Mouse (Mus musculus): Measurements from ENCODE around the gene Gpcpd1.

Gpcpd1 gene

DNA sequence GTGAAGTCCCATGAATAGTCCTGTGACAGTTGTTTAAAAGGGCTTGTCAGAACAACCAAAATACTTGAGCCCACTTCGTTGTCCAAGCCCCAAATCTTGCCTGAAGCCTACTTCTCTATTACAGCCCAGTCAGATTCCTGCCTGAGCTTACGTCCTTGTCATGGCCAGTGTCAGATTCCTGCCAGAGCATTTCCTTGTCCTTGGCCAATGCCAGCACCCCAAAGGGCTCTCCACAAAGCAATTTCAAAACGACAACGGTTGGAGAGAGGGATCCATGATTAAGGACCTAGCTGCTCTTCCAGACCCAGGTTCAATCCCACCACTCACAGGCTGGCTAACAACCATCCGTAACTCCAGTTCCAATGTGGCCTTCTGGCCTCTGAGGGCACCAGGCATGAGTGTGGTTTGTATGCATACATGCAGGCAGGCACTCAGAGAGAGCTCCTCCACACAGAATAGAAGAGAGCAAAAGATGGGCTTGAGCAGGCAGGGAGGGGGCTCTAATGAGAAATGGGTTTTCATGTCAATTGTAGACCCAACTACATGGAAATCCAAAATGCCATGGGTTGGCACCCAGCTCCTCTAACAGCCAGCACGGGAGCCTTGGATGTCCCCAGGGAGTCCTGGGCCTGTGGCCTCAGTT lies 70.2 kb downstream of the Gpcpd1 start:
- DNase-seq (ENCODE audit: low spot score in 2 of 2), result no peak

GRCm38 (mm10) chr2:132516130-132517030 lies 71.1 kb downstream of the Gpcpd1 start:
- DNase-seq (ENCODE audit: low spot score in 2 of 2), result peak; percentile 58 to 85

GRCm38 (mm10) chr2:132515607-132516006 lies 71.9 kb downstream of the Gpcpd1 start:
- no peak for DNase-seq (ENCODE audit: low spot score in 2 of 2)

GRCm38 (mm10) chr2:132515076-132515475 lies 72.5 kb downstream of the Gpcpd1 start:
- DNase-seq (ENCODE audit: low spot score in 2 of 2), result no peak

- DNase-seq (ENCODE audit: low spot score in 2 of 2), result peak in 1 of 2 experiments; percentile 19
Observed at GRCm38 (mm10) chr2:132514353-132514752, 73.2 kb downstream of the Gpcpd1 start.

GRCm38 (mm10) chr2:132513371-132514181 lies 74.0 kb downstream of the Gpcpd1 start:
- DNase-seq (ENCODE audit: low spot score in 2 of 2), result peak; percentile 71 to 81

GRCm38 (mm10) chr2:132512977-132513351 lies 74.6 kb downstream of the Gpcpd1 start:
- peak; percentile 20 to 31 for DNase-seq (ENCODE audit: low spot score in 2 of 2)

DNA sequence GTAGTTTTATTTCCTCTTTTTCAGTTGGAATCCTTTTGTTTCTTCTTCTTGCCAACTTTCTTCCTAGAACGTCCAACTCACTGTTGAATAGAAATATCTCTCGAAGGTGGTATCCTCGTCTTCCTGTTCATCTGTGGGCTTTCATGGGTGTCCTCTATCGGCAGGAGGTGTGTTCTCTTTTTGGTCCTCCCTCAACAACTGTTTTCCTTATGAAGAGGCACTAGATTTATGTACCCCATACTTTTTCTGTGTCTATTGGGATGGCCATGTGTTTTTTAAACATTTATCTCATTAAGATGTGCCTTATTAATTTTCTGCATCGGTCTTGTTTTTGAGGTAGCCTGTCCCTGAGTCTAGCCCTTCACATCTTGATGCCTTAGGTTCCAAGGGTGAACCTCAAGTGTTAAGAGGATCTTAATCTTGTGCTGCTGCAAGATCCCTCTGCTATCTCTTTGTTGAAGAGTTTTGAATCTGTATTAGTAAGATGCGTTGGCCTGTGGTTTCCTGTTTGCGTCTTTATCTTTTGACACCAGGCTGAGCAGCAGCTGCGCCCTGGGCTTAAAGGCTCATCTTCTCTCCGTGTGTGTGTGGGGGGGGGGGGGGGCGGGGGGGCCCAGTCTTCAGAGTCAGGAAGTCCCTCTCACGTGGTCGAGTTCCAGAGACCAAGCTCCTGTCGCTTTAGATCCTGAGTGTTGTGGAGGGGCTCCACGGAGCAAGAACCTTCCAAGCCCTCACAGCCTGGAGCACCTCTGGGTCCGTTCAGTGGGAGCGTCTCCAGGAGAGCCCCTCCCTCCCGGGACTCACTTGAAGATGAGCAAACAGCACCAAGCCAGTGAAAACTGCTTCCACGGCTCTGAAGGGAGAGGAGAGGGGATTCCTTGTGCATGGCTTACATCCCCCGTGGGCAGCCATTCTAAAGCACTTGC lies 75.2 kb downstream of the Gpcpd1 start:
- peak; percentile 58 to 64 for DNase-seq (ENCODE audit: low spot score in 2 of 2)

DNA sequence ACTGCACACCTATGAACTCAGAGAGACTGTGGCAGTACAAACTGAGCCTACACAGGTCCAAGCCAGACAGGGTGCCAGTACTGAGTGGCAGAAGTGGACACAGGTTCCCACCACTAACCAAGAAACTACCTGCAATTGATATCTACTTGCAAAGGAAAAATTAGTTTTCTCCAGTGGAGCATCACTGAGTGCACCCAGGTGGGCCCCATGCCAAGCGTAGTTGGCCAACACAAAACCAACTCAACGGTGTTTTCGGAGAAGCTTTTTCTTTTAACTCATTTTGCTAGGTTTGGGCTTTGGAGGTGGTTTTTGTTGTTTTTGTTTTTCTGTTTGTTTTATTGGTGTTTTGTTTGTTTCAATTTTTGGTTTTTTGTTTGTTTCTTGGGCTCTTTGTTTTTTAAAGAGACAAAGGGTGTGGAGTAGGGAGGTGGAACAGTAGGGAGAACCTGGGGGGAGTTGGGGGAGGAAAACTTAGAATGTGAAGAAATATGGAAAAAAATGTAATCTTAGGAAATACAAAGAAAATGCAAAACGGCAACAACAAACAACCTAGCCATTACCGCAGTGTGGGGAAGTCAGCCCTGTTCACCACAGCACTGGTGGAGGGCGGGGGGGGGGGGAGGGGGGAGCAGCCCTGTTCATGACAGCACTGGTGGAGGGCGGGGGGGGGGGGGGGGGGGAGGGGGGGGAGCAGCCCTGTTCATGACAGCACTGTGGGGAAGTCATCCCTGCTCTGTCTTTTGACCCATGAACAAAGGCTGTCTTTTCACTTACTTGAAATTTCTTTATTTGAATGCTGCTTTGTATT lies 76.3 kb downstream of the Gpcpd1 start:
- DNase-seq (ENCODE audit: low spot score in 2 of 2), result peak in 1 of 2 experiments; percentile 35

DNA sequence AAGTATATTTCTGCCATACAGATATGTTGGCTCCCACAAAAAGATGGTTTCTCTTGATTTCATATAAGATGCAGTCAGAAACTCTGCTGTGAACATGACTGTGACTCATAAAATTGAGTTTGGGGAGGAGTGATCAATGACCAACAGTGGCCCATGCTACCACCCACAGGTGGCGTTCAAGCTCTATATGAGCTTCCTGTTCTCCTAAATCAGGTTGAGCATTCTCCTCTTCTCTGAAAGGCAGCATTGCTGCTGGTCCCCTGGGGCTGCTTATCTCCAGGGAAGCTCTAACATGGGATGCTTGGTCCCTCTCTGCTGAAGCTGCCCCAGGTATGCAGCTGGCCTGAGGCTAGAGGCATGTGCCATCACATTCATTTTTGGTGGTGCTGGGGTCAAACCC lies 77.8 kb downstream of the Gpcpd1 start:
- peak in 1 of 2 experiments; percentile 44 for DNase-seq (ENCODE audit: low spot score in 2 of 2)

DNA sequence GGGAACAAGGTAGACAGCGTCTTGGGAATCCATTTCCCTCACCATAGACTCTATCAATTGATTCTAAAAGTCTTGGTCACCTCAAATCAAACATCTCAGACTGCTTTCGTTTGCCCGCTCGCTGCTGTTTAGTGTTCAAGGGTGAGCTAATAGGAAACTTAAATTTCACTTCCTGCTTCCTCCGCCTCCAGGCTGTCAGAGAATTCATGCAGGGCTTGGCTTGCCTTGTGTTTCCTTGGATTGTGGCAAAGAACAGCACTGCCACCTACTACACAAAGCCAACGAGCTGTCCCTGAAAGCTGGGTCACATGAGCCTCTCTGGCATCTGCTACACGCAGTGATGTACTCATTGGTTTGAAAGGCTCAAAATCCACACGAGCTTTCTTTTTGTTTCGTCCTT lies 78.3 kb downstream of the Gpcpd1 start:
- no peak for DNase-seq (ENCODE audit: low spot score in 2 of 2)

DNA sequence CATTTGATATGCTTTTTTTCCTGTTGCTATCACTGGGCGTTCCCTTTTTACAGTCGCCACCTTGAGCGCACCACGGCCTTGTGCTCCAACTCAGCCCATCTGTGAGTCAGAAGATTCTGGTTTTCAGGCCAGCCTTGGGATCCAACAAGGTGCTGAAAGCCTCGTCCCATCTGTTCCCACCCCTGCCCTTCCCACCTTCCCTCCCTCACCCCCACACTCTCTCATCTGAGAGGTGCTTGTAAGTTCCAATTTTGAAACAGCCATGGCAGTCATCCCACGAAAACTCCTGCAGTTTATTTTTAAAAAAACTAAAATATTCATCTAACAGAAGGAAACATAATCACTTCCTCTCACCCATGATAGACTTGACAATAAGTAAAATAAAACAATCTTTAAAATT lies 80.0 kb downstream of the Gpcpd1 start:
- DNase-seq (ENCODE audit: low spot score in 2 of 2), result no peak

- no peak for DNase-seq (ENCODE audit: low spot score in 2 of 2)
Observed at GRCm38 (mm10) chr2:132507091-132507490, 80.4 kb downstream of the Gpcpd1 start.

- no peak for DNase-seq (ENCODE audit: low spot score in 2 of 2)
Observed at GRCm38 (mm10) chr2:132505828-132506227, 81.7 kb downstream of the Gpcpd1 start.

DNA sequence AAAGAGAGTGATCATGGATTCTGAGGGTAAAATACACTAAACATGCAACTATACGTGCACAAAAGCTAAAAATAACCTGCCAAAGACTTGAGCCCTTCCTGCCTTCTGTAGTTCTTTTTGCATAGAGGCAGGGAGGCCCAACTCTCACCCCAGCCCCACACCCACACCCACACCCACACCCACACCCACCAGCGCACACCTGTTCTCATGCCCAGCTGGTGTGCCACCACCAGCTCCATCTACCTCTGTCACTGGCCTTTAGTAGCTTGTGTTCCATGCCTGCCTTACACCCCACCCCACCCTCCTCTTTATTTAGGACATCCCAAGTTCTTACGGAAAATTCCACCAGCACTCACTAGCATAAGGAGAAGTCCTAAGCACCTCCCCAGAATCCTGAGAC lies 89.2 kb downstream of the Gpcpd1 start:
- DNase-seq (ENCODE audit: low spot score in 2 of 2), result peak; percentile 56 to 65

- DNase-seq (ENCODE audit: low spot score in 2 of 2), result no peak
Observed at GRCm38 (mm10) chr2:132497412-132498135, 90.0 kb downstream of the Gpcpd1 start.

DNA sequence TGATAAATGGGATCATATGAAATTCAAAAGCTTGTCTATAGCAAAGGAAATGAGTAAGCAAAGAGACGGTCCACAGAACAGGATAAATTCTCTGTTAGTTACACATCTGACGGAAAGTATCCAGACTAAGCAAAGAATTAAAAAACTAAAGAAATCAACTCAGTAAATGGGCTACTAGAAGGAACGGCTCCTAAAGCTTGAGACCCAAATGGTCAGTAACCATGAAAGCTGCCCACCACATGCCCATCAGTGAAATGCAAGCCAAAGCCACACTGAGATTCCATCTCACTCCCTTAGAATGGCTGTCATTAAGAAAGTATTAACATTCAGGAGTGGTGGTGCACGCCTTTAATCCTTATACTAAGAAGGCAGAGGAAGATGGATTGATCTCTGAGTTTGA lies 94.3 kb downstream of the Gpcpd1 start:
- DNase-seq (ENCODE audit: low spot score in 2 of 2), result no peak

DNA sequence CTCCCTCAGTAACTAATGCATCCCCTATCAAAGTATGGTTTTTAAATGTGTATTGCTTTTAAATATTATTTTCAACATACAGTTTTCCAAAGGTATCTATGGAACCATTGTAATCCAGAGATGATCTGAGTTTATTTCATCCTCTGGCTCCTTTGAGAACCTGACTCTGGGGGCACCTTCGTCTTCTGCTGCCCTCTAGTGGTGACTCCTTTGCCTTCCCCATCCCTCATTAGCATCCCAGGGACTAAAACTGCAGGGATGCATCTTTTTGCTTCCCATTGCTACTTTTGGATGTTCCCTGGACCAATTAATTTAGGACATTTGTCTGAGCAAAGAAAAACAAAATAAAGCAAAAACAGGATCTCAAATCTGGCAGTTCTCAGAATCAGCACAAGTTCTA lies 102.1 kb downstream of the Gpcpd1 start:
- DNase-seq (ENCODE audit: low spot score in 2 of 2), result peak in 1 of 2 experiments; percentile 70

- DNase-seq (ENCODE audit: low spot score in 2 of 2), result no peak
Observed at GRCm38 (mm10) chr2:132481547-132481946, 106.0 kb downstream of the Gpcpd1 start.
